Mouse (Mus musculus): ENCODE results near the gene Stk24. TPM values are rescaled to one million over a fixed set of nuclear protein-coding genes. Genes with fewer than 3 reads are reported as not detected.
A peak's percentile ranks its signal among the peaks of the same experiment; 100 is the strongest.

Gene Stk24
- polyA plus RNA-seq, 1 experiment from 2014 or later, result 18.5 TPM

DNA sequence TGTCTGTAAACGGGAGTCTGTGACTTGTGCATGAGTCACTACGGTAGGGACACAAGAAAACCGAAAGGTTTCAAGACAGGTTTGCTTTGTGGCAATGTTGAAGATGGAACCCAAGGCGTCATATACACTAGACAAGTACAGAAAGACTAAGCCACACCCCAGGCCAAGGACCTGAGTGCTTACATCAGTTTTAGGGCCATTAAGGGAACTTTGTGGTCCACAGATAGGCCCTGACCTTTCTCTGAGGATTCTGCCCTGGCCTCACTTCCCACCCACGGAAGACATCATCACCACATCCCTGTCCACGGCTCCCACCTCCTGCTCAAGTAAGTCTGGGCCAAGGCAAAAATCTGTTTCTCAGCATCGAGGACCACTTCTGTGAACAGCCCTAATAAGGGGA, 27.1 kb upstream of the Stk24 start:
- WGBS, result 95% methylated on average over 7 of the region's 7 CpGs
- Histone ChIP-seq H3K9ac (no peak overlapping the region), H3K4me1 (no peaks in the 10 kb centered on the region), H3K36me3 (replicated peaks) (no peaks in the 10 kb centered on the region), H3K9me3 (no peaks in the 10 kb centered on the region), H3K27me3 (replicated peaks) (no peaks in the 10 kb centered on the region), H3K27ac (no peak overlapping the region), H3K4me3 (no peak overlapping the region), H3K4me2 (no peak overlapping the region)
- no peak for ATAC-seq (replicated peaks)

DNA sequence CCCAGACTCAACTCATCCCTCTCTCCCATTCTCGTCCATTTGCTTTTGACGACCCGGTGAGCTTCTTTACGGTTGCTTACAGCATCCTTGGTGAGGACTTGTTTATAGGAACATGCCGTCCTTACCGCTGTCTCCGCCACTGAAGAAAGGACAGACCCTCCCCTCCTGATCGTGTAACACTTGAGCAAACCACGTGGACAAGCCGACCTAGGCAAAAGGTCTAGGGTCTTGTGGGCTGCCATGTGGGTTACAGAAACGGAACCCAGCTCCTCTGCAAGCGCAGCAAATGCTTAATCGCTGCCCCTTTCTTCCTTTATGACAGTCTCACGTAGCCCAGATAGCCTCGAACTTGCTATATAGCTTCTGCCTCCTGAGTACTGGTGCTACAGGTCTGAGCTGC, 25.7 kb upstream of the Stk24 start:
- ATAC-seq (replicated peaks), result peak; percentile 37; the same call in 1 of the 2 replicates

DNA sequence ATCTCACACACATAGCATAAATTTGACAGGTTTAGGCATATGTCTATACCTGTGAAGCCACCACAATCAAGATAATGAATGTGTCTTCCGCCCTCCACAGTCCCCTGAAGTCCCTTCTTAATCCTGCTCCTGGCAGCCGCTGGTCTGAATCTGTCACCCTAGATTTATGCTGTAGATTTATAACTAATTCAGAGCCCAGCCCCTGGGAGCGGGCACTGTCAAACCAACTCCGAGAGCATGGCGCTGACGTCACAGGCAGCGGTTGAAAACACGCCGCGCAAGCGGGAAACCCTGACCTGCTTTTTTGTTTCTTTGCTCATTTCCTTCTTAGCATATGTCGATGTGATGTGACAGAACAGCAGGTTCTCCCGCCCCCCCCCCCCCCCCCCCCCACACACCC, 25.3 kb upstream of the Stk24 start:
- Histone ChIP-seq H3K27ac (no peak overlapping the region), H3K4me1 (no peaks in the 10 kb centered on the region), H3K9ac (no peak overlapping the region), H3K4me3 (peak overlapping the region; percentile 21), H3K27me3 (replicated peaks) (no peaks in the 10 kb centered on the region), H3K9me3 (no peaks in the 10 kb centered on the region), H3K4me2 (peak overlapping the region; percentile 43), H3K36me3 (replicated peaks) (no peaks in the 10 kb centered on the region)
- 46% methylated on average over 12 of the region's 13 CpGs for WGBS
- peak; percentile 84 for ATAC-seq (replicated peaks)

More for the DNA sequence above, 25.7 kb upstream of the Stk24 start:
- no peaks in the 10 kb centered on the region for H3K4me1 ChIP-seq
- no peak overlapping the region for H3K9ac ChIP-seq
- no peak overlapping the region for H3K27ac ChIP-seq
- no peaks in the 10 kb centered on the region for H3K9me3 ChIP-seq
- WGBS, result 58% methylated on average over 15 of the region's 15 CpGs
- H3K4me2 ChIP-seq, result peak overlapping the region; percentile 43
- peak overlapping the region; percentile 21 for H3K4me3 ChIP-seq
- no peaks in the 10 kb centered on the region for H3K36me3 ChIP-seq (replicated peaks)
- H3K27me3 ChIP-seq (replicated peaks), result no peaks in the 10 kb centered on the region

DNA sequence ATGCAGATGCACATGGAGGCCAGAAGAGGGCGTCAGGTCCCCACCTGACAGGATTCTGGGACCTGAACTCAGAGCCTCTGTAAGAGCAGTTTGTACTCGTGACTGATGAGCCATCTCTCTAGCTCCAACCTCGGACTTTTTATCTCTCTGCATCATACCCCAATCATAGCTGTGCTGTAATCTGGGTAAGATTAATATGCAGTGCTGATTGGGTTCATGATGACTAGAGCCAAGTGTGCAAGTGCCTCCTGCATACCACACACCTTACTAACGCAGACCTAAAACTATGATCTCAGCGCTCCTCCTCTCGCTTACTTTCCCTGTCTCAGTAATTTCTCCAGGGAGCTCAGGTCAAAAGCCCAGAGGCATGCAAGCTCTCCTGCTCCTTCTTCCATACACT, 19.9 kb upstream of the Stk24 start:
- H3K27ac ChIP-seq, result no peak overlapping the region
- no peaks in the 10 kb centered on the region for H3K4me1 ChIP-seq
- no peak for ATAC-seq (replicated peaks)
- 90% methylated on average over 6 of the region's 6 CpGs for whole genome bisulfite sequencing
- H3K9ac ChIP-seq, result no peak overlapping the region
- H3K9me3 ChIP-seq, result no peaks in the 10 kb centered on the region
- H3K27me3 ChIP-seq (replicated peaks), result no peaks in the 10 kb centered on the region
- H3K4me3 ChIP-seq, result no peak overlapping the region
- no peak overlapping the region for H3K4me2 ChIP-seq
- H3K36me3 ChIP-seq (replicated peaks), result no peaks in the 10 kb centered on the region

DNA sequence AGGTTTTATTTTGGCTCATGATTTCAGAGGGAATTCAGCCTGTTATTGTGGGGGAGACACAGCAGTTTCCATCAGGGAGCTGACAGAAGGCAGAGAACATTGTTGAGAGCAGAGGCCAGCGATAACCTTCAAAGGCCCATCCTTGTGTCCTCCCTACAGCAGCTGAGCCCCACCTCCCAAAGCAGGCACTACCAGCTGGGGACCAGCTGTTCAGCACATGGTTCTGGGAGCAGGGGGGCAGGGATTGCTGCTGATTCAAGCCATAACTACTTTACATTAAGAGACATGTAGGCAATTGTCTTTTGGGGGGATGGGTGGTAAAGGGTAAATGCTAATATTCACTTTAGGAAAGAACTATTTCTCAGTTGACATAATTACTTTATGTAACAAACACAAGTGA, 17.7 kb upstream of the Stk24 start:
- H3K27ac ChIP-seq, result no peak overlapping the region
- H3K27me3 ChIP-seq (replicated peaks), result no peaks in the 10 kb centered on the region
- WGBS, result 47% methylated on average over 1 of the region's 1 CpGs
- H3K9me3 ChIP-seq, result no peaks in the 10 kb centered on the region
- H3K36me3 ChIP-seq (replicated peaks), result no peaks in the 10 kb centered on the region
- H3K9ac ChIP-seq, result no peak overlapping the region
- H3K4me3 ChIP-seq, result no peak overlapping the region
- no peak overlapping the region for H3K4me2 ChIP-seq
- ATAC-seq (replicated peaks), result no peak
- no peaks in the 10 kb centered on the region for H3K4me1 ChIP-seq

DNA sequence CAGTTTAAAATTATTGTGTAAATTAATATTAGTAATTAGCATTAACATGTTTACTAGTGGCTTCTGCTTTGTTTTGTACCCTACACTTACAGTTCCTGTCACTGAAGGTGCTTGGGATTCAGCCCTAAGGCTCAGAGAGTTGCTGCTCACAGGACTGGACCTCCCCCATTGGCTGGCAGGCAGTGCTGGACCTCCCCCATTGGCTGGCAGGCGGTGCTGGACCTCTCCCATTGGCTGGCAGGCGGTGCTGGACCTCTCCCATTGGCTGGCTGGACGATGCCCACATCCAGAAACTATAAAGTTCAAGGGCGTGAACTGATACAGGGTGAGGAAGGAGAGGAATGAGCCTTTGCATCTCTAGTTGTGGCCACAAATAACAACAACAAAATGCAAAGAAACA, 15.3 kb upstream of the Stk24 start:
- no peak overlapping the region for H3K4me2 ChIP-seq
- no peaks in the 10 kb centered on the region for H3K4me1 ChIP-seq
- H3K27me3 ChIP-seq (replicated peaks), result no peaks in the 10 kb centered on the region
- H3K4me3 ChIP-seq, result no peak overlapping the region
- H3K9ac ChIP-seq, result no peak overlapping the region
- H3K9me3 ChIP-seq, result no peaks in the 10 kb centered on the region
- ATAC-seq (replicated peaks), result 0 out of 2 replicates have a peak, but pooled peaks have one; percentile 52
- no peak overlapping the region for H3K27ac ChIP-seq
- no peaks in the 10 kb centered on the region for H3K36me3 ChIP-seq (replicated peaks)
- 80% methylated on average over 4 of the region's 4 CpGs for WGBS

DNA sequence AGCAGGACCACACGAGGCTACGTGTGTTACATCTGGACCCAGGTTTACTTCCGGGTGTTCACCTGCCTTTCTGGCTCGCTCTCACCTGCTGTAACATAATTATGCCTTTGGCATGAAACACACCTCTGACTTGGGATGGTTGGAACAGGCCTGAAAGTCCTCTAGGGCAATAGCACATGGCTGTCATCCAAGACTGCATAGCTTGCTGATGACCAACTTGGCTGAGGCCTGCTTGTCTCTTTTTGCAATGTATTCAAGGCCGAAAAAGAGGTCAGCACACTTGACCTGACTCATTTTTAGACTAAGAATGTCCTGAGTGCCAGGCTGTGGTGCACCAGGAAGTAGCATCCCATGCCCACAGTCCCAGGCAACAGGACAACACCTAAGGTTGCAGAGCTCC, 12.1 kb upstream of the Stk24 start:
- no peaks in the 10 kb centered on the region for H3K4me1 ChIP-seq
- no peaks in the 10 kb centered on the region for H3K36me3 ChIP-seq (replicated peaks)
- no peak overlapping the region for H3K4me2 ChIP-seq
- no peak for ATAC-seq (replicated peaks)
- no peaks in the 10 kb centered on the region for H3K9me3 ChIP-seq
- H3K27me3 ChIP-seq (replicated peaks), result no peaks in the 10 kb centered on the region
- no peak overlapping the region for H3K4me3 ChIP-seq
- WGBS, result 89% methylated on average over 5 of the region's 5 CpGs
- no peak overlapping the region for H3K9ac ChIP-seq
- H3K27ac ChIP-seq, result no peak overlapping the region

DNA sequence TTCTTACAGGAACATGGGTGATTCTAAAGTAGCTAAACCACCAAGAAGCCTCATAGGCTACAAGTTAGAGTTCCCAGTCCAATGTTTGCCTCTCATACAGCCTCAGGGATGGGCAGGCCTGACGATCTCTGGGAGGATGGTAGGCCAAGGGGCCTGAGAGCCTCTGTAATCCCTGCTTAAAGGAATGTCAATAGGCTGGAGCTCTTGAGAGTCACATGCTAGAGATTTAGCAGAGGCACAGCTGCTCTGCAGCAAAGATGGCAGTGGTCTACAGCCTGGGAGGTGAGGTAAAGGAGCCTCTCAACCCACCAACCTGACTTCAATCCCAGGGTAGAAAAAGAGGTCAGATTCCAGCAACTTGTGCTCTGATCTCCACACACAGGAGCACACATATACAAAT, 7.9 kb upstream of the Stk24 start:
- no peak overlapping the region for H3K4me2 ChIP-seq
- no peak overlapping the region for H3K27ac ChIP-seq
- H3K4me3 ChIP-seq, result no peak overlapping the region
- H3K27me3 ChIP-seq (replicated peaks), result no peaks in the 10 kb centered on the region
- ATAC-seq (replicated peaks), result no peak
- 13% methylated on average over 1 of the region's 1 CpGs for WGBS
- H3K9me3 ChIP-seq, result no peaks in the 10 kb centered on the region
- H3K4me1 ChIP-seq, result no peaks in the 10 kb centered on the region
- no peak overlapping the region for H3K9ac ChIP-seq
- no peaks in the 10 kb centered on the region for H3K36me3 ChIP-seq (replicated peaks)

DNA sequence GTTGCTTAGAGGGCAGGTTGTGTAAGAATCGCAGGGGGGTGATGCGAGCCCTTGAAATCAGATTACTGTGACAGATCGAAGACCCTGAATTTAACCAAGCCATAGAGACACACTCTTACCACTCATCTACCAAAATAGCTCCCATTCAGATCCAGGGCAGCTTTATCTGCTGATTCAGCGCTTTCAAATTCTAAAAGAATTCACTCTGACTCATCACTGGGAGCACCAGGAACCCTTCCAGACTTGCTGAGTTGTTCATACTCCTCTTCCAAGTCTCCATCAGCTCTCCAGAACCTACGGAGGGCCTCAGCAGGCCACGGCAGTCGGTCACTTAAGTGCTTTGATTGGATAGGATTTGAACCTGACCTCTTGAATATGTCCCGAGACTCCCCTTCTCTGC, 5.6 kb upstream of the Stk24 start:
- H3K9ac ChIP-seq, result no peak overlapping the region
- no peaks in the 10 kb centered on the region for H3K4me1 ChIP-seq
- H3K27me3 ChIP-seq (replicated peaks), result no peaks in the 10 kb centered on the region
- 94% methylated on average over 8 of the region's 8 CpGs for WGBS
- H3K9me3 ChIP-seq, result no peaks in the 10 kb centered on the region
- no peak for ATAC-seq (replicated peaks)
- no peaks in the 10 kb centered on the region for H3K36me3 ChIP-seq (replicated peaks)
- no peak overlapping the region for H3K4me2 ChIP-seq
- no peak overlapping the region for H3K27ac ChIP-seq
- no peak overlapping the region for H3K4me3 ChIP-seq

DNA sequence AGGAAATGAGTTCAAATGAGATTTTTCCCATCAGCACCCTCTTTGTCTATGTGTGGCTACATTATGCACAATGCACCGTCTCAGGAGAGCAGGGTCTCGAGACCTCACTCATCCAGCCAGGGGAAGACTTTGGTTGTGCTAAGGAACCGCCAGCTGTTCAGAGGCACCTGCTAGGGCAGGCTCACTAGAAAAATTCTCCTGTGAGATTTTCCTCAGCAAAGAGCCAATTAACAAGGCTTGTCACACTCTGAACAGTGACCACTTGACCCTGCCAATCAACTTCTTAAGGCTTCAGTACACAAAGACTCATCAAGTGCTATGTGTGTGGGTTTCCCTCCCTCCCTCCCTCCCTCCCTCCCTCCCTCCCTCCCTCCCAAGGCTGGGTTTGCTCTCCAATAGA, 4.0 kb upstream of the Stk24 start:
- Histone ChIP-seq H3K36me3 (replicated peaks) (no peaks in the 10 kb centered on the region), H3K4me3 (no peak overlapping the region), H3K4me2 (no peak overlapping the region), H3K27me3 (replicated peaks) (no peaks in the 10 kb centered on the region), H3K4me1 (peaks cover 8% of the 10 kb centered on the region; the same call in 1 of the 2 replicates), H3K9ac (no peak overlapping the region), H3K27ac (no peak overlapping the region), H3K9me3 (no peaks in the 10 kb centered on the region)
- 17% methylated on average over 3 of the region's 3 CpGs for WGBS
- no peak for ATAC-seq (replicated peaks)

DNA sequence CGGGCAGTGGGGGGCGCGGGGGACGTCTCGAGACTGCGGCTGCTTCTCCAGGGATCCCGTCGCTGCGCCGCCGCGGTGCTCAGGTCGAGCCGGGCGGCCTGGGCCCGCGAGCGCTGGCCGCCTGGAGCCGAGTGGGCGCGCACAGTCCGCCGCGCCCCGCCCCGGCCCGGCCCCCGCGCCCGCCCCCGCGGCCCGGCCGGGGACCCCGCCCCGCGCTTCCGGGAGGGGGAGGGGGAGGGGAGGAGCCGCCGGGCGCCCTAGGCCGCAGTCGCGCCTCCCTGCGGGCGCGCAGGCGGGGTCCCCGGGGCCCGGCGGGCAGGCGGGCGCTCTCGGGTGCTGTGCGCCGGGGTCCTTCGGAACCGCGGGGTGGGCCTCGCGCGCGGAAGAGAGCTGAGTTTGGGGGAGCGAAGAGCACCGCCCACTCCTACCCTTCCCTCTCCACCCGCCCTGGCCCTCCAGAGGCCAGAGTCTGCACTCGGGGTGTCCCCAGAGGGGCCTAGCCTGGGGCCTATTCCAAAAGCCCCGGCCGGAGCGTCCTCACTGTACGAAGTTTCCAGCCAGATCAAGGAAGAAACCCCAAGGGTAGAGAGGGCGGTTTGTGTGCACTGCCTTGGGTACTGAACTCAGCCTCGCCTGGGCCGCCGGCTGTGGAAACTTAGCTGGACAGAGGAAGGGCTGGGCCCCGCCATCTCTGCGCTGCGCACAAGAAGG, 540 bp downstream of the Stk24 start:
- H3K4me1 ChIP-seq, result peaks cover 19% of the 10 kb centered on the region
- no peaks in the 10 kb centered on the region for H3K9me3 ChIP-seq
- peak overlapping the region; percentile 89 for H3K9ac ChIP-seq
- H3K4me2 ChIP-seq, result peak overlapping the region; percentile 86
- H3K36me3 ChIP-seq (replicated peaks), result no peaks in the 10 kb centered on the region
- H3K27me3 ChIP-seq (replicated peaks), result no peaks in the 10 kb centered on the region
- peak; percentile 92 for ATAC-seq (replicated peaks)
- H3K4me3 ChIP-seq, result peak overlapping the region; percentile 84
- peak overlapping the region; percentile 86 for H3K27ac ChIP-seq
- WGBS, result 1% methylated on average over 42 of the region's 79 CpGs

DNA sequence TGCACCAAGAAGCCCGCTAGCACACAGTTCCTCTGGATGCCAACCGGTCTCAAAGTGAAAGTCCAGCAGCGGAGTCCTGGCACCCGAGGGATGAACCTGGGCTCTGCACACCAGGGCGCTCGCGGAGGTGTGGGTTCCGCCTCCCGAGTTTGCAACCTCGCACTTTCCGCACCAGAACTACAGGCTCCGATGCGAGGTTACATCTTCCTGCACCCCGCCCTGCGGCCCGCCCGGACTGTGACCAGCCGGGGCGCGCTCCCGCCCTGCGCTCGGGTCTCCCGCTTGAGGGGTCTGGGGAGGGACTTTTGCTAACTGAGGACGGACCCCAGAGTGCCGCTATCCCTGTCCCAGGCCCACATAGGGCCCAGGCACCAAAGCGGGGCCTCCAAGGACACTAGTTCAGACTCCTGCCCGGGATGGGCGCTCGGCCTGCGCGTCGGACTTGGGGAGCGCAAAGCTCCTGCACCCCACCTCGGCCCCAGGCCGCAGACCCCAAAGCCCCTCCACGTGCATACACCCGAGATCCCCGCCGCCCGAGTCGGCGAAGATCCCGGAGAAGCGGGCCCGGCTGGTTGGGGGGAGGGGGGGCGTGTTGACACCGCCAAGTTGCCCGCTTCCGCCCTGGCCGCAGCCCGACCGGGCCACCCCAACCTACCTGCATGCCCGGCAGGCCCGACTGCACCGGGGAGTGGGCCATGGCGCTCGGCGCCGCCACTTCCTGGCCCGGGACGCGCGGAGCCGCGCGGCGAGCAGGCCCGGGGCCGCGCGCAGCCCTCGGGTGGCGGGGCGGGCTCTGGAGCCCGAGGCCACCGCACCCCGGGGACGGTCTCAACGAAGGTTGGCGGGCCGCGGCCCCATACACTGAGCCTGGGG, 1.3 kb downstream of the Stk24 start:
- peak overlapping the region; percentile 86 for H3K27ac ChIP-seq
- H3K27me3 ChIP-seq (replicated peaks), result no peaks in the 10 kb centered on the region
- H3K4me2 ChIP-seq, result peak overlapping the region; percentile 86
- WGBS, result under 1% methylated on average over 73 of the region's 83 CpGs
- H3K4me3 ChIP-seq, result peak overlapping the region; percentile 84
- no peaks in the 10 kb centered on the region for H3K36me3 ChIP-seq (replicated peaks)
- peak overlapping the region; percentile 89 for H3K9ac ChIP-seq
- H3K9me3 ChIP-seq, result no peaks in the 10 kb centered on the region
- ATAC-seq (replicated peaks), result peak; percentile 82
- peaks cover 22% of the 10 kb centered on the region for H3K4me1 ChIP-seq
